Mouse (Mus musculus) adrenal gland, adult (tissue): ENCODE measurements around the gene Atp6v1g2.

Experiments
- DNase-seq, 2 experiments: peaks; one replicate each; pipeline ENCODE4 v3.0.0; 2022 to 2023; ENCODE audit warnings: low spot score in 1 of 2; ENCODE audit not compliant: inconsistent age in 2 of 2

Gene Atp6v1g2

DNA sequence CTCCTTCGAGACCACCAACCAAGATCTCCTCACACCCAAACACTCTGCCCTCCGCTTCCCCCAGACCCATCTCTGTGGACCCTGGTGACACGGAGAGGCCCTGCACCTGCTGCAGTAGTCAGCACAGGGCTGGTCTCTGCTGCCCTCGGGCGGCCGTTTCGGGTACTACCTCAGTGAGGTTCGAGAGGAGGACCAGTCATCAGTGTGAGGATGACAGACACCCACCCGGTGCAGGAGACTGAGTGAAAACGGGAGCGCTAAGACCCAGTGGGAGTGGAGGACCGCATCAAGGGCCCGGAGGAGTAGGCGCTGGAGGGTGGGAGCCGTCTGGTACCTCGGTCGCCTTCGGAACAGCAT, 2.9 kb downstream of the Atp6v1g2 start:
- peak; percentile 95 to 99 for DNase-seq

DNA sequence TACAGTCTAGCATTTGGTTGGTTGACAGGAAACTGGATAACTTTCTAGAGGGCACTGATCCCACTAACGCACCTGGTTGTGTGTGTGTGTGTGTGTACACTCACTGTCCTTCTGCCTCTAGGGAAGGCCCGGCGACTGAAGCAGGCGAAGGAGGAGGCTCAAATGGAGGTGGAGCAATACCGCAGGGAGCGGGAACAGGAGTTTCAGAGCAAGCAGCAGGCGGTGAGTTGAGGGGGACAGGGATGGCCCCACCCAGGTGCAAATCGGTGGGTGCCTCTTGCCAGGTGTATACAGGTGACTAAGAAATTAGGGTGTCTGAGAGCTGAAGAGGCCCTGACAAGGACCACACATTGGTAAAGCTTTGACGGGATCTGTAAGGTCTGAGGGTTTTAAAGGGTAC, 3.5 kb downstream of the Atp6v1g2 start:
- DNase-seq, result peak; percentile 44

DNA sequence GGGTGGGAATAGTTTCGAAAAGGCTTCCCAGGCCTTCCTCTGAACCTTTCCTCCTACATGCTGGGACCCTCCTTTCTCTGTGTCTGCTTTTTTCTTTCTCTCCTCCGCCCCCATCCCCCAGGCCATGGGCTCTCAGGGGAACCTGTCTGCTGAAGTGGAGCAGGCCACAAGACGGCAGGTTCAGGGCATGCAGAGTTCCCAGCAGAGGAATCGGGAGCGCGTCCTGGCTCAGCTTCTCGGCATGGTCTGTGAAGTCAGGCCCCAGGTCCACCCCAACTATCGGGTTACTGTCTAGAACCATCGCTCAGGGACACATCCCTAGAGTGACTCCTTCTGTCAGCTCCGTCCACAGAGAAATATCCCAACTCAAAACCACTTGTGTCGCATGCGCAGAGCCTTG, 4.0 kb downstream of the Atp6v1g2 start:
- peak in 1 of 2 experiments; percentile 47 for DNase-seq

GRCm38 (mm10) chr17:35239700-35240099, 6.2 kb downstream of the Atp6v1g2 start:
- peak; percentile 20 to 43 for DNase-seq

DNA sequence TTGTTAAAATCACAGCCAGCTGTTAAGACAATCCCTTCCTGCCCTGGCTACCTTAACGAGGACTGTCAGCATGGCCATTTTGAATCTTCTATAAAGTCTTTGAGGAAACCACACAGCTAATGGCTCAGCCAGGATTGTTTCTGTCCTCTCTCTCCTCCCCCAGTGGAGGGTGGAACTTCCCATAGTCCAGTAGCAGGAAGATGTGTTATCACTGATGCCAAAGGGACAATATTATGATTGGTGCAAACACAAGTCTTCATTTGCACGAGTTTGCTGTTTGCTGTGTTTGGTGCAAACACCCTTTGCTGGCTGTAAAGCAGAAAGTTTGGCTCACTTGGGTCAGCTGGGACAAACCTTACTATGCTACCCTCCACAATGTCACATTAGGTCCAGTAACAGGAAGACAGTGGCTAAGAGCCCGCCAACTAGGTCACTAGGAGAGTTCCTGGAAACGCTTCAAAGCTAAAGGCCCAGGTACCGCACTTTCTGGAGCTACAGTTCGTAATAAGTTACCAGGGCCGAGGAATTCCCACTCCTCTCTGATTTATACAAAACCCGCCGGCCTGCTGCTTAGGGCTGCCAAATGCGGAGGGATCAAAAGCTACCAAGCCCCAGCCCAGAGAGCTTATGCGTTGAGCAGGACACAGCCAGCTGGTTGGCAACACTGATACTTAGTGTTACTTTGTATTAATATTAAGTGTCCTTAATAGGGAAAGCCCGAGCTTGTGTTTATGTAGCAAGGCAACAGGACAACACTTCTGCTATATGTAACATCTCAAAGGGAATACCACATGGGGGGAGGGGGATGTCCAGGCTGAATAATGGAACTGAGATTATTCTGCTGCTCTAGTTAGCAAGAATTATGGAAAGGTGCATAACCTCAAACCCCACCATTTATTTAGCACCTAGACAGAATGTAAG, 7.2 kb downstream of the Atp6v1g2 start:
- peak; percentile 49 to 59 for DNase-seq

- DNase-seq, result peak; percentile 98 to 99
These were observed 8.0 kb downstream of the Atp6v1g2 start, which contains the start of gene Ddx39b for GRCm38 (mm10) chr17:35241305-35242014. Ddx39b (plus strand) TSS chr17:35241746.

DNA sequence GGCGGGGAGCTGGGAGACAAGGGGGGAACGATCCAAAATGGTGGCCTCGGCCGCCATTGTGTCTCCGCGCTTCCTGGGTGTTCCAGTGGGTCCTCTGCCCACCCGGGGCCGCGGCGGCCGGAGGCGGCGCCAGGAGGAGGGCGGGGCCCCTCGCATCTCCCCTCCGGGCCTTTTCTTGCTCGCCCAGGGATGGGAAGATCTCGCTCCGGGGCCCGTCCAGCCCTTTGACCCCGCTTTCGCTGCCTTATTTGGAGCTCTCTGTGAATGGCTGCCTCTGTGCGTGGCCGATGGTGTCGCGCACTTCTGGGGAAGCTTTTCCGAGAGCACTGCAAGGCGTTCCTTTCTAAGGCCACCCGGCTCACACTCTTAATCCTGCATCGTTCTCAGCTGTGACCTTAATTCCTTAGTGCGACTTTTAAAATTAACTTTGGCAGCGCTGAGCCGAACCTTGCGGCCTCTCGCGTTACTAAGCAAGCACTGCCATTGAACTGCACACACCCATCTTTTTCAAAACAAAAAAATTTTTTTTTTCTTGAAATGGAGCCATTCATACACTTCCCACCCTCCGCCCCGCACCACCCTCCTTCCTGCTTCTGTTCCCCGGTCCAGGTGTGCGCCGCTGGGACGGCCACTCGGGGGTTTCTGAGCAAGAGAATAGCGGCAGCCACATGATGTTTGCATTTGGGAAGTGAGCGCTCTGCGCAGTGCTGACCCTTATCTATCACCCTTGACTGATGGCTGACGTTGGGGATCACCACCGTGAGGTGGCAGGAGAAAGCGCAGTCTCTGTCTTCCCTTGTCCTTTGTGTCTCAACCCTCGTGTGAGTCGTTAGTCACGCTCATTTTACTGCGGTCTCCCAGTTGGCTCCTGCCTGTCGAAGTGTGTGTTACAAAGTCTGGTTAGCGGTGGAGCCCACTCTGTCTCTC, 8.8 kb downstream of the Atp6v1g2 start:
- DNase-seq, result peak; percentile 78 to 90

- peak; percentile 58 to 77 for DNase-seq
These were observed 9.6 kb downstream of the Atp6v1g2 start for GRCm38 (mm10) chr17:35243086-35243485.

DNA sequence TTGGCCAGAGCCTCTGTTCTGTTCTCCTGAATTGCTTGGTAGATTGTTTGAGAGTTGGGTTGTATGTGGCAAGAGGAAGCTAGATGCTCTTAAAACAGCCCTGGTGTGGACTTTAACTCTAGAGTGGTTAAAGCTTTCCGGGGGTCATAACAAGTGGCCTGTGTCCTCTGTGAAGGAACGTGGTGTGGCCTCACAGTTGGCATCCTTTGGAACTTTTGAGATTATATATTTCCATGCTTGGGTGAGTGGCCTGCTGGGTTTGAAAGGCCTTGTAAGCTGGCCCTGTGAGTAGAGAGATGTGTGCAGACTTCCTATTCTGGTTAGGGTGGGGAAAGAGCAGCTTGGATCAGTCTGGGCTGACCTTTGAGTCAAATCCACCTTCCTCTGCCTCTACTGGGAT, 11.5 kb downstream of the Atp6v1g2 start:
- no peak for DNase-seq

- peak; percentile 16 to 57 for DNase-seq
These were observed 12.5 kb downstream of the Atp6v1g2 start for GRCm38 (mm10) chr17:35245731-35246623.

- peak in 1 of 2 experiments; percentile 40 for DNase-seq
These were observed 13.7 kb downstream of the Atp6v1g2 start for GRCm38 (mm10) chr17:35247144-35247543.

- peak in 1 of 2 experiments; percentile 32 for DNase-seq
These were observed 15.5 kb downstream of the Atp6v1g2 start for GRCm38 (mm10) chr17:35248986-35249385.

DNA sequence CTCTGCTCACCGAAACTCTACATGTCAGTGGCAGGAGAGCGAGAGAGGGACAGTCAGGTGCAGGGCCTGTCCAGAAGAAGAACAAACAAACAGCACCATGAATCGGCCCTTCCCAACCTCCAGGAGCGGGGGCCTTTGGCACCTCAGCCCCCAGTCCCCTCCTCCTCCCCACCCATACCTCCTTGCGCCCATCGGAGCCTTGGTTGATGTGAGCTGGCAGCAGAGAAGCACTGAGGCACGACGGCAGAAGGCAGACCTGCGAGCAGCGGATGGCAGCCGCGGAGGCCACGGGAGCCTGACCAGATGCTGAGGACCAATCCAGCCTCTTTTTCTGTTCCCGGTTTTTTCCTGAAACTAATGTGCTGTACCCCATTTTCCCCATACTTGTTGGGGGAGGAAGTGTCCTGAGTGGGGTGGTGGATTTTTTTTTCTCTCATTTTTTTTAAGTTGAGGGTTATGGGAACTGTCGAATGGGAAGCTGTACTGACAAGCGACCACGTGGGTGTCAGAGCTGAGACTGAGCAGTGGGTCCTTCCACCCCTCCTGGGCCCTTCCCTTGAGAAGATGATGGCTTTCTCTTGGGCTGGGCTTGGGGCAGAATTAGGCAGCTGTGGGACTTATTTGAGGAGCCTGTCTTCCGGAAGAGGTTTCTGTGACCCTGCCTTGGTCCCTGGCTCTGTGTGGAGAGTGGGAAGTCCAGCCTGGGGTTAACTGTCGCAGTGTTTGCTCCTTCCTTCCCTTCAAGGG, 16.2 kb downstream of the Atp6v1g2 start:
- DNase-seq, result peak in 1 of 2 experiments; percentile 43

DNA sequence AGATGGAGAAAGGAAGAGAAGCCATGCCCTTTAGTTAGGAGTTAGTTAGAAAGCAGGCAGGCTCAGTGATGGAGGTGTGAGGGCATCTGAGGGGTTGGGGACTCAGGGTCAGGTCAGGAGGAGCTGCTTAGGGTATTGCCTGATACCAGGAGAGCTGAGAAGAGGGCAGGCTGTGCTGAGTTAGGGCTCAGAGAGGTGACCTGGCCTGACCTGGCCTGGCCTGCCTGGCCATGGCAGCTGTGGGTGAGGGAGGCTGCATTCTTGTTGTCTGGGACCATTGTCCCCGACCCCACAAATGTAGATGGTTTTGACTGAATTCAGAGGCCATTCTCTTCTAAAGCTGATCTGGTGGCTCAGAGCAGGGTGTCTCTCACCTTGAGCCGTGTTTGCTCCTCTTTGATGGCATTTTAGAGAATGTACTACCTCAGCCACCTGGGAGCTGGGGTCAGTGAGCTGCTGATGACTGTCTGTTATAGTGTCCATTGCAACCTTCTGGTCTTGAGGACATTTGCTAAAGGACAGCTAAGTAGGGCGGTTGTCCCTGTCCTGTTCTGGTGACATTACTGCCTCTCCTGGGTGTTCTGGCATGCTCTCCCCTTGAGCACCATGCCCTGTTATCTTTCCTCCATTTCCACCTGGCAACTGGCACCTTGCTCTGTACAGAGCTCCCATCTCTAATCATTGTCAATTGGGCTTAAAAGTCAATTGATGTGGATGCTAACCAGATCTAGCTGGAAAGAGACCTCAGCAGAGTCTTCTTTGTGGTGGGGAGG, 17.1 kb downstream of the Atp6v1g2 start:
- peak; percentile 13 to 58 for DNase-seq

DNA sequence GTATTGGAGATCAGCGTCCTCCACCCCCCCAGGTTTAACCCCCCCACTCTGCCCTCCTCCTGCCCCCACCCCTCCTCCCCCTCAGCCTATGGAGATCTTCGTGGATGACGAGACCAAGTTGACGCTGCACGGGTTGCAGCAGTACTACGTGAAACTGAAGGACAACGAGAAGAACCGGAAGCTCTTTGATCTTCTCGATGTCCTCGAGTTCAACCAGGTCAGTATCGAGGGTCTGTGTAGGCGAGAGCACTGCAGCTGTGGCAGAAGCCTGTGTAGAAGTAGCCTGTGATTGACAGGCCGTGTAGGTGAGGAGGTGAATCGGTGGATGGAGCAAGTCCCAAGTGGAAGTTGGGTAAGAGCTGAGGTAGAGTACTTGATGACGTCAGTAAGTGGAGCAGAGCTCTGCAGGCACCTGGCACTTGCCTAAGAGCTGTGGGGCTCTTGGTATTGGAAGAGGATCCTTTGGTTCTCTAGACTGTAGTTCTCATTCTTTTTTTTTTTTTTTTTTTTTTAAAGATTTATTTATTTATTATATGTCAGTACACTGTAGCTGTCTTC, 17.8 kb downstream of the Atp6v1g2 start:
- peak; percentile 27 to 55 for DNase-seq

GRCm38 (mm10) chr17:35251981-35252380, 18.5 kb downstream of the Atp6v1g2 start:
- DNase-seq, result peak; percentile 9 to 49

GRCm38 (mm10) chr17:35252619-35253292, 19.3 kb downstream of the Atp6v1g2 start:
- DNase-seq, result peak; percentile 38 to 73
